Mouse (Mus musculus) liver, adult 2 months (tissue): Measurements from ENCODE around the gene Bmpr1b.

ENCODE experiments used
- CTCF ChIP-seq: fragments of 200-500 bp; IDR thresholded peaks from 2 replicates; pipeline ENCODE4 v1.5.1; 2011; ENCODE audit warnings: low read depth, low read length, control low read depth
- POLR2A ChIP-seq: fragments of 200-500 bp; IDR thresholded peaks from 2 replicates; pipeline ENCODE4 v1.6.1; 2011; ENCODE audit warnings: low read length, control low read depth; ENCODE audit not compliant: insufficient read depth; ENCODE audit errors: extremely low read depth

GRCm38 (mm10) chr3:142114190-142114589 is 55.0 kb downstream of the Bmpr1b start:
- TF ChIP-seq POLR2A = no peak
- no peak for TF ChIP-seq CTCF
